Mouse (Mus musculus): ENCODE data around the gene Paqr5.

GRCm38 (mm10) chr9:61906912-61907311, 119.7 kb downstream of the Paqr5 start:
- peak; percentile 64 for TF ChIP-seq CTCF (IDR thresholded peaks at IDR 0.05; ENCODE audit: borderline replicate concordance, extremely low read depth, insufficient read depth, insufficient read length)
- no peak for TF ChIP-seq POLR2A (IDR thresholded peaks at IDR 0.05; ENCODE audit: borderline replicate concordance, extremely low read depth, insufficient read depth, insufficient read length, poor library complexity, severe bottlenecking)
